Mouse (Mus musculus) E14TG2a.4 (cell line): Measurements from ENCODE around the gene Ptp4a2.

Experiments used
- CTCF ChIP-seq: conservative IDR thresholded peaks from 2 replicates; pipeline ENCODE4 v1.5.1; 2014; ENCODE audit warnings: low read length
- POU5F1 ChIP-seq: IDR thresholded peaks from 2 replicates; pipeline ENCODE4 v1.6.1; 2014; ENCODE audit warnings: low read length, borderline replicate concordance

- TF ChIP-seq CTCF (no peak), POU5F1 (no peak)
Measured at GRCm38 (mm10) chr4:129868211-129868610, 57.2 kb downstream of the Ptp4a2 start.
